8 mouse cellular contexts compared by ENCODE assay signal in the genomic region with DNA sequence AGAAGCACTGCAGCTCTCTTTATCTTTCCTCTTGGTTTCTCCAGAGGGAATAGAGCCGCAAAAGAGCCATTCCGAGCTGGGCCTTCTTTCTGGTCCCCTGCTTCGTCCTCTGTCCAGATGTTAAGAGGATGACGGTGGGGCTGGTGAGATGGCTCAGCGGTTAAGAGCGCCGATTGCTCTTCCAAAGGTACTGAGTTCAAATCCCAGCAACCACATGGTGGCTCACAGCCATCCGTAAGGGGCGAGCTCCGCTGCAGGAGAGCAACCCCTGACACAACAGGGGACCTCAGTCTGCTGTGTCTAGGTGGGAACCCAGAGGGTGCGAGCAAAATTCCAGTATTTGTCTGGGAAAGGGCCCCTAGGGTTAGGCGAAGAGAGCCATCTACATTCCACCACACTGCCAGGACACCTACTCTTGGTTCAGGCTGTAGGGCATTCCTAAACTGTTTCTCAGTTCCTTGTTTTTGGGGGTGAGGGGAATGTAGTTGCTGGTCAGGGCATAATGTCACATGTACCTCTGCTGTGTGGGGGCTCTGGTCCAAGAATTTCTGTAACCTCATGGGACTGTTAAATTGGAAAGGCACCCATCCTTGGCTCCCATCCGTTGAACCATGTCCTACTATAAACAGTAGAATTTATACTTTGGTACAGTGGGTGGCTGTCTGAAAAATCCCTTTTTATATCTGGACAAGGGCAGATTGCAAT. TPM values are rescaled to one million over a fixed set of nuclear protein-coding genes. Genes with fewer than 3 reads are reported as not detected.
DNase-seq lines count a peak whose midpoint lies in the region; ATAC-seq and TF ChIP-seq lines count a peak whose summit lies in the region.

No protein-coding gene starts in this region.

- H3K4me3 ChIP-seq in spleen, adult 2 months (ENCODE audit: extremely low read depth, insufficient read depth, insufficient read length) = peak overlapping the region; percentile 91
- H3K4me3 ChIP-seq in limb, embryonic 15.5 days = peak overlapping the region; percentile 59

- TF ChIP-seq CTCF in spleen, adult 2 months (IDR thresholded peaks at IDR 0.05; ENCODE audit: extremely low read depth, insufficient read depth, insufficient read length, insufficient replicate concordance) = no peak

- TF ChIP-seq POLR2A in spleen, adult 2 months (IDR thresholded peaks at IDR 0.05; ENCODE audit: low read depth, low read length) = no peak

- H3K9ac ChIP-seq in limb, embryonic 15.5 days = peak overlapping the region; percentile 42; the same call in 1 of the 2 replicates

- ATAC-seq in limb, embryonic 15.5 days (ENCODE audit: insufficient number of reproducible peaks, low FRiP score, low TSS enrichment, low read depth) = no peak

- peaks cover 8% of the 10 kb centered on the region; the same call in 1 of the 2 replicates for H3K4me1 ChIP-seq in spleen, adult 2 months (ENCODE audit: control insufficient read depth, insufficient read depth, insufficient read length)
- H3K4me1 ChIP-seq in limb, embryonic 15.5 days = peaks cover 15% of the 10 kb centered on the region

- peak overlapping the region; percentile 98 for H3K27ac ChIP-seq in spleen, adult 2 months (ENCODE audit: insufficient read depth, low read length)
- peak overlapping the region; percentile 97 for H3K27ac ChIP-seq in limb, embryonic 15.5 days

- H3K9me3 ChIP-seq in limb, embryonic 15.5 days = no peaks in the 10 kb centered on the region

- peak; percentile 50 for DNase-seq in cerebellum, adult 8-10 months
- no peak for DNase-seq in cerebellum, postnatal 4 days (ENCODE audit: low spot score in 2 of 2)
- DNase-seq in spleen, adult 2 months (ENCODE audit: low read depth in 1 of 2, low spot score in 2 of 2) = no peak
- no peak for DNase-seq in spleen, postnatal 10 days (ENCODE audit: low spot score in 2 of 2)
- DNase-seq in right cerebral cortex, postnatal 4 days = no peak
- no peak for DNase-seq in gastrocnemius, postnatal 10 days
- DNase-seq in right cerebral cortex, adult 18-20 months = no peak

- peaks cover 16% of the 10 kb centered on the region for H3K36me3 ChIP-seq in spleen, adult 2 months (ENCODE audit: control insufficient read depth, insufficient read depth, low read length)
- peaks cover 56% of the 10 kb centered on the region for H3K36me3 ChIP-seq in limb, embryonic 15.5 days

- peak overlapping the region; percentile 58 for H3K4me2 ChIP-seq in limb, embryonic 15.5 days

- WGBS in spleen, adult 2 months = 77% methylated on average over 13 of the region's 13 CpGs
- WGBS in limb, embryonic 15.5 days = 68% methylated on average over 13 of the region's 13 CpGs

- H3K27me3 ChIP-seq in spleen, adult 2 months (ENCODE audit: control insufficient read depth, insufficient read depth, low read length) = no peaks in the 10 kb centered on the region
- H3K27me3 ChIP-seq in limb, embryonic 15.5 days = no peaks in the 10 kb centered on the region

RNA-seq across cellular contexts. Expression of gene Mpdu1, which starts 0.7 kb away (rescaled TPM):
- 63.6 and 74.2 TPM in 2 replicates for polyA plus RNA-seq in spleen, adult 2 months (2012; rRNA removed)
- 58.9 and 63.9 TPM in 2 replicates for polyA plus RNA-seq in limb, embryonic 15.5 days (2015; fragmentation: Nextera tagmentation; extraction: Ambion mirVana)
- total RNA-seq in gastrocnemius, postnatal 10 days (2021) = 10 to 100 TPM; 21.1 to 21.3 TPM

RNA-seq across cellular contexts. Expression of gene Cd68, which starts 2.8 kb away (rescaled TPM):
- polyA plus RNA-seq in spleen, adult 2 months (2012; rRNA removed) = 103 and 114 TPM in 2 replicates
- 18.2 and 24.1 TPM in 2 replicates for polyA plus RNA-seq in limb, embryonic 15.5 days (2015; fragmentation: Nextera tagmentation; extraction: Ambion mirVana)
- 10 to 100 TPM in 1 of 2 experiments, 1 to 10 TPM in 1; 6.1 to 14.1 TPM for total RNA-seq in gastrocnemius, postnatal 10 days (2021)

RNA-seq across cellular contexts. Expression of gene Sox15, which starts 8.0 kb away (rescaled TPM):
- polyA plus RNA-seq in spleen, adult 2 months (2012; rRNA removed) = 0.09 and 0.35 TPM in 2 replicates
- polyA plus RNA-seq in limb, embryonic 15.5 days (2015; fragmentation: Nextera tagmentation; extraction: Ambion mirVana) = 3.2 and 4.8 TPM in 2 replicates
- under 1 TPM in 1 of 2 experiments, not detected in 1; 0.32 TPM for total RNA-seq in gastrocnemius, postnatal 10 days (2021)

RNA-seq across cellular contexts. Expression of gene Eif4a1, which starts 9.1 kb away (rescaled TPM):
- 172 and 196 TPM in 2 replicates for polyA plus RNA-seq in spleen, adult 2 months (2012; rRNA removed)
- polyA plus RNA-seq in limb, embryonic 15.5 days (2015; fragmentation: Nextera tagmentation; extraction: Ambion mirVana) = 443 and 469 TPM in 2 replicates
- total RNA-seq in gastrocnemius, postnatal 10 days (2021) = 100 to 1,000 TPM; 216 to 234 TPM

RNA-seq across cellular contexts. Expression of gene Senp3, which starts 18.8 kb away (rescaled TPM):
- polyA plus RNA-seq in spleen, adult 2 months (2012; rRNA removed) = 32.6 and 36.1 TPM in 2 replicates
- polyA plus RNA-seq in limb, embryonic 15.5 days (2015; fragmentation: Nextera tagmentation; extraction: Ambion mirVana) = 87.5 and 87.9 TPM in 2 replicates
- total RNA-seq in gastrocnemius, postnatal 10 days (2021) = 10 to 100 TPM; 29.5 to 36.0 TPM
